Mouse (Mus musculus): ENCODE data around the gene Sgo2b.

GRCm38 (mm10) chr8:63878353-63878752 is 73.7 kb downstream of the Sgo2b start:
- TF ChIP-seq ZNF384 (IDR thresholded peaks at IDR 0.05; ENCODE audit: low read depth, low read length) (no peak), MAFK (IDR thresholded peaks at IDR 0.05; ENCODE audit: insufficient read depth, low read depth, low read length) (no peak), HCFC1 (IDR thresholded peaks at IDR 0.05; ENCODE audit: borderline replicate concordance, insufficient read depth, low read length) (no peak)

Data from ES-E14 (cell line).